Mouse (Mus musculus): Measurements from ENCODE around the gene Rsl1. TPM values are rescaled to one million over a fixed set of nuclear protein-coding genes. Genes with fewer than 3 reads are reported as not detected.

Rsl1 gene
- 2.9 TPM for polyA plus RNA-seq (2015; fragmentation: Illumina TruSeq; extraction: RNeasy Lipid Tissue Mini Kit (QIAGEN cat#74804); ENCODE audit: insufficient read depth, low read depth, low replicate concordance)

GRCm38 (mm10) chr13:67172991-67173722 lies at the start of gene Rsl1:
Gene Rsl1 (plus strand): TSS chr13:67173182.

GRCm38 (mm10) chr13:67194340-67194894 lies 21.4 kb downstream of the Rsl1 start, which contains the start of gene Zfp455:
Gene Zfp455 (plus strand): TSS chr13:67194506.

Other genes with a start within 250 kb of the Rsl1 start
- not detected for gene Zfp712, start 112.0 kb upstream of the Rsl1 start, polyA plus RNA-seq (2015; fragmentation: Illumina TruSeq; extraction: RNeasy Lipid Tissue Mini Kit (QIAGEN cat#74804); ENCODE audit: insufficient read depth, low read depth, low replicate concordance)
- gene Zfp708, start 75.2 kb upstream of the Rsl1 start, polyA plus RNA-seq (2015; fragmentation: Illumina TruSeq; extraction: RNeasy Lipid Tissue Mini Kit (QIAGEN cat#74804); ENCODE audit: insufficient read depth, low read depth, low replicate concordance), result 0.59 TPM
- 1.6 TPM for gene Gm28557, start 64.6 kb upstream of the Rsl1 start, polyA plus RNA-seq (2015; fragmentation: Illumina TruSeq; extraction: RNeasy Lipid Tissue Mini Kit (QIAGEN cat#74804); ENCODE audit: insufficient read depth, low read depth, low replicate concordance)
- not detected for gene Rslcan18, start 56.9 kb upstream of the Rsl1 start, polyA plus RNA-seq (2015; fragmentation: Illumina TruSeq; extraction: RNeasy Lipid Tissue Mini Kit (QIAGEN cat#74804); ENCODE audit: insufficient read depth, low read depth, low replicate concordance)
- 0.76 TPM for gene Zfp759, start 51.5 kb upstream of the Rsl1 start, polyA plus RNA-seq (2015; fragmentation: Illumina TruSeq; extraction: RNeasy Lipid Tissue Mini Kit (QIAGEN cat#74804); ENCODE audit: insufficient read depth, low read depth, low replicate concordance)
- 0.31 TPM for gene Zfp455, start 21.3 kb downstream of the Rsl1 start, polyA plus RNA-seq (2015; fragmentation: Illumina TruSeq; extraction: RNeasy Lipid Tissue Mini Kit (QIAGEN cat#74804); ENCODE audit: insufficient read depth, low read depth, low replicate concordance)
- 0.30 TPM for gene Zfp458, start 105.3 kb downstream of the Rsl1 start, polyA plus RNA-seq (2015; fragmentation: Illumina TruSeq; extraction: RNeasy Lipid Tissue Mini Kit (QIAGEN cat#74804); ENCODE audit: insufficient read depth, low read depth, low replicate concordance)
- not detected for gene Zfp457, start 133.3 kb downstream of the Rsl1 start, polyA plus RNA-seq (2015; fragmentation: Illumina TruSeq; extraction: RNeasy Lipid Tissue Mini Kit (QIAGEN cat#74804); ENCODE audit: insufficient read depth, low read depth, low replicate concordance)
- 1.4 TPM for gene Zfp595, start 159.4 kb downstream of the Rsl1 start, polyA plus RNA-seq (2015; fragmentation: Illumina TruSeq; extraction: RNeasy Lipid Tissue Mini Kit (QIAGEN cat#74804); ENCODE audit: insufficient read depth, low read depth, low replicate concordance)
- gene Gm28044, start 187.4 kb downstream of the Rsl1 start, polyA plus RNA-seq (2015; fragmentation: Illumina TruSeq; extraction: RNeasy Lipid Tissue Mini Kit (QIAGEN cat#74804); ENCODE audit: insufficient read depth, low read depth, low replicate concordance), result not detected
- 0.57 TPM for gene Zfp953, start 187.4 kb downstream of the Rsl1 start, polyA plus RNA-seq (2015; fragmentation: Illumina TruSeq; extraction: RNeasy Lipid Tissue Mini Kit (QIAGEN cat#74804); ENCODE audit: insufficient read depth, low read depth, low replicate concordance)
- not detected for gene Gm28041, start 202.6 kb downstream of the Rsl1 start, polyA plus RNA-seq (2015; fragmentation: Illumina TruSeq; extraction: RNeasy Lipid Tissue Mini Kit (QIAGEN cat#74804); ENCODE audit: insufficient read depth, low read depth, low replicate concordance)
- gene Zfp456, start 202.6 kb downstream of the Rsl1 start, polyA plus RNA-seq (2015; fragmentation: Illumina TruSeq; extraction: RNeasy Lipid Tissue Mini Kit (QIAGEN cat#74804); ENCODE audit: insufficient read depth, low read depth, low replicate concordance), result 0.63 TPM
- gene Zfp429, start 226.6 kb downstream of the Rsl1 start, polyA plus RNA-seq (2015; fragmentation: Illumina TruSeq; extraction: RNeasy Lipid Tissue Mini Kit (QIAGEN cat#74804); ENCODE audit: insufficient read depth, low read depth, low replicate concordance), result 2.0 TPM
- 0.65 TPM for gene Zfp459, start 248.2 kb downstream of the Rsl1 start, polyA plus RNA-seq (2015; fragmentation: Illumina TruSeq; extraction: RNeasy Lipid Tissue Mini Kit (QIAGEN cat#74804); ENCODE audit: insufficient read depth, low read depth, low replicate concordance)

Measured in pancreas, adult 10 weeks (tissue).